Mouse (Mus musculus): ENCODE data around the gene Ncapd3.

DNA sequence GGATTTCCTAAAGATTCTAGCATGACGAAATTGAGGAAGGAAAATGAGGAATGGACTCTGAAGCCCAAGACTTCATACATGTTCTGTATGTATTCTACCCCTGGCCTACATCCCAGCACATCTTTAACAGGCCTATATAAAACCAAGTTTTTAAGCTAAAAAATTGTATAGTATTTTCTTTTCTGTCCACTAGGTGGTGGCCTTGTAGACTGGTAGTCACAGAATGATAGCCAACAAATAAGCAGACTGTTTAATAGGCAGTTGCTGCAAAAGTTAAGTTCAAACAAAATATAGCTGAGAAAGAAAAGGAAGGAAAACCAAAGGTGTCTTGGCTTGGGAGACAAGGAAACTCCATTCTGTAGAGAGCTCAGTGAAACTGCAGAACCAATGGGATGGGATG, 44.7 kb downstream of the Ncapd3 start:
- no peak for TF ChIP-seq CTCF (IDR thresholded peaks at IDR 0.05; ENCODE audit: low read depth, low read length)
- no peak for TF ChIP-seq TAL1 (conservative IDR thresholded peaks at IDR 0.05; ENCODE audit: low read depth, low read length)
- TF ChIP-seq GATA1 (IDR thresholded peaks at IDR 0.05; ENCODE audit: borderline replicate concordance, low read length), result no peak
- no peak for TF ChIP-seq GATA2 (IDR thresholded peaks at IDR 0.05; ENCODE audit: borderline replicate concordance, low read depth, low read length)
- no peak for TF ChIP-seq POLR2AphosphoS5 (IDR thresholded peaks at IDR 0.05; ENCODE audit: insufficient replicate concordance, low read depth, low read length)

Data from G1E (cell line).